ENCODE assay signal across 8 mouse cellular contexts in genomic region chr15:89179630-89179964, GRCm38 (mm10). TPM values are rescaled to one million over a fixed set of nuclear protein-coding genes. Genes with fewer than 3 reads are reported as not detected.
DNase-seq lines count a peak whose midpoint lies in the region; ATAC-seq lines count a peak whose summit lies in the region.

No protein-coding gene starts in this region.

- H3K9me3 ChIP-seq in limb, embryonic 13.5 days: no peaks in the 10 kb centered on the region
- no peaks in the 10 kb centered on the region for H3K9me3 ChIP-seq in stomach, embryonic 15.5 days

- no peak for ATAC-seq in cerebellum, adult (ENCODE audit: insufficient number of reproducible peaks, low FRiP score, low TSS enrichment)
- ATAC-seq in limb, embryonic 13.5 days (ENCODE audit: low FRiP score, low read depth): no peak
- ATAC-seq in stomach, embryonic 15.5 days (ENCODE audit: insufficient read depth, low FRiP score, low read depth): no peak

- peaks cover 76% of the 10 kb centered on the region for H3K4me1 ChIP-seq in limb, embryonic 13.5 days
- peaks cover 64% of the 10 kb centered on the region for H3K4me1 ChIP-seq in stomach, embryonic 15.5 days

- peak overlapping the region; percentile 82 for H3K4me3 ChIP-seq in limb, embryonic 13.5 days
- peak overlapping the region; percentile 86 for H3K4me3 ChIP-seq in stomach, embryonic 15.5 days (replicated peaks)

- peak overlapping the region; percentile 96 for H3K4me2 ChIP-seq in limb, embryonic 13.5 days (replicated peaks)
- H3K4me2 ChIP-seq in stomach, embryonic 15.5 days: peak overlapping the region; percentile 92

- H3K27ac ChIP-seq in limb, embryonic 13.5 days: peak overlapping the region; percentile 94
- H3K27ac ChIP-seq in stomach, embryonic 15.5 days: peak overlapping the region; percentile 95

- no peaks in the 10 kb centered on the region for H3K36me3 ChIP-seq in limb, embryonic 13.5 days
- H3K36me3 ChIP-seq in stomach, embryonic 15.5 days: no peaks in the 10 kb centered on the region

- WGBS in limb, embryonic 13.5 days: 2% methylated on average over 6 of the region's 6 CpGs
- 3% methylated on average over 6 of the region's 6 CpGs for WGBS in stomach, embryonic 15.5 days

- no peaks in the 10 kb centered on the region for H3K27me3 ChIP-seq in limb, embryonic 13.5 days
- no peaks in the 10 kb centered on the region for H3K27me3 ChIP-seq in stomach, embryonic 15.5 days (replicated peaks)

- peak overlapping the region; percentile 93 for H3K9ac ChIP-seq in limb, embryonic 13.5 days
- peak overlapping the region; percentile 80; the same call in 1 of the 2 replicates for H3K9ac ChIP-seq in stomach, embryonic 15.5 days

- DNase-seq in cerebellum, adult 9-10 months: peak; percentile 56
- peak; percentile 18 for DNase-seq in retina, embryonic 14.5 days (ENCODE audit: low spot score)
- no peak for DNase-seq in retina, postnatal 1 day
- DNase-seq in right cerebral cortex, postnatal 14 days: no peak
- DNase-seq in lung, postnatal 14 days: no peak

RNA-seq across cellular contexts. Expression of gene Plxnb2, which starts 1.0 kb away (rescaled TPM):
- 130 and 144 TPM in 2 replicates for polyA plus RNA-seq in limb, embryonic 13.5 days (2015; fragmentation: Nextera tagmentation; extraction: Ambion mirVana)
- polyA plus RNA-seq in stomach, embryonic 15.5 days (2015; fragmentation: Nextera tagmentation; extraction: Ambion mirVana): 128 and 129 TPM in 2 replicates

RNA-seq across cellular contexts. Expression of gene Dennd6b, which starts 16.7 kb away (rescaled TPM):
- 22.8 and 25.8 TPM in 2 replicates for polyA plus RNA-seq in limb, embryonic 13.5 days (2015; fragmentation: Nextera tagmentation; extraction: Ambion mirVana)
- 12.5 and 14.9 TPM in 2 replicates for polyA plus RNA-seq in stomach, embryonic 15.5 days (2015; fragmentation: Nextera tagmentation; extraction: Ambion mirVana)

RNA-seq across cellular contexts. Expression of gene Mapk11, which starts 30.2 kb away (rescaled TPM):
- 8.4 and 10.4 TPM in 2 replicates for polyA plus RNA-seq in limb, embryonic 13.5 days (2015; fragmentation: Nextera tagmentation; extraction: Ambion mirVana)
- polyA plus RNA-seq in stomach, embryonic 15.5 days (2015; fragmentation: Nextera tagmentation; extraction: Ambion mirVana): 5.9 and 6.4 TPM in 2 replicates

RNA-seq across cellular contexts. Expression of gene Ppp6r2, which starts 31.8 kb away (rescaled TPM):
- polyA plus RNA-seq in limb, embryonic 13.5 days (2015; fragmentation: Nextera tagmentation; extraction: Ambion mirVana): 31.8 and 36.3 TPM in 2 replicates
- 25.4 and 28.5 TPM in 2 replicates for polyA plus RNA-seq in stomach, embryonic 15.5 days (2015; fragmentation: Nextera tagmentation; extraction: Ambion mirVana)

RNA-seq across cellular contexts. Expression of gene Mapk12, which starts 39.1 kb away (rescaled TPM):
- polyA plus RNA-seq in limb, embryonic 13.5 days (2015; fragmentation: Nextera tagmentation; extraction: Ambion mirVana): 6.4 and 6.5 TPM in 2 replicates
- polyA plus RNA-seq in stomach, embryonic 15.5 days (2015; fragmentation: Nextera tagmentation; extraction: Ambion mirVana): 3.8 and 4.7 TPM in 2 replicates

Comparison
In these comparisons a context has a peak if more than half of its experiments do, and no peak if none do; other contexts are left out.
1. DNase-seq: peak in cerebellum, adult 9-10 months (single experiment) and retina, embryonic 14.5 days (single experiment); none in retina, postnatal 1 day (single experiment), right cerebral cortex, postnatal 14 days (single experiment) and lung, postnatal 14 days (single experiment).